Mouse (Mus musculus) megakaryocyte, embryonic 14.5 days (primary cell): ENCODE measurements at regions not wholly inside any gene's neighbourhood (a gene's known extent, or its start where the extent isn't known, plus 50 kb on each side); places are given as distances from the start of the nearest gene placed in this dataset.

ENCODE experiments used
- FLI1 ChIP-seq: IDR thresholded peaks from 2 replicates; pipeline ENCODE4 v1.6.1; 2012; ENCODE audit warnings: low read length, inconsistent platforms, mixed read lengths
- GATA1 ChIP-seq: IDR thresholded peaks from 3 replicates; pipeline ENCODE4 v1.6.1; 2012; ENCODE audit warnings: mixed read lengths, low read length, inconsistent platforms, borderline replicate concordance

DNA sequence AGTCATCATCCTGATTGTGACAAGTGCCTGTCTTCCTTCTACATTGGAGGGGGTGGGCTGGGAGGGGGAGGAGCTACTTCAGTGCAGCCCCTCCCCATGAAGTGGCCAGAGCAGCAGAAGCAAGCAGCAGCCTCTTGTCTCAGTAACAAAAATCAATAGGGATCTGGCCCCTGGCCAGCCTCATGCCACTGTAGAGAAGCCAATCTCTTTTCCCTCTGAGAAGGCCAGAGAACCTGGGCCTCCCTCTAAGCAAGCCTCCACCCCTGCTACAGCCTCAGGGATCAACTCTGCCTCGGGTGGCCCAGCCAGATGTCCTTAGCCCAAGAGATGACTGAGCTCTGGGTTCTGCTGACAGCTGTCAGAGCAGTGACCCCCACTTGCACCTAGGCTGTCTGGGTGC is 159.9 kb upstream of the Rybp start:
- TF ChIP-seq FLI1 (no peak), GATA1 (no peak)
